Mouse (Mus musculus) inflammation-experienced regulatory T-cells, adult 6 months (primary cell): ENCODE measurements around the gene Tcp11l2. TPM values are rescaled to one million over a fixed set of nuclear protein-coding genes. Genes with fewer than 3 reads are reported as not detected.

Experiments
- ATAC-seq: one replicate; pipeline ENCODE4 v1.8.0; 2017
- polyA plus RNA-seq, 3 experiments: library from polyadenylated mRNA; unstranded; fragments of 100-300 nt; shearing (Covaris generic); gene quantifications; one replicate each; pipeline ENCODE4 v1.2.1; 2017

Gene Tcp11l2
- 100 to 1,000 TPM; 111 to 212 (median 193) TPM for polyA plus RNA-seq

DNA sequence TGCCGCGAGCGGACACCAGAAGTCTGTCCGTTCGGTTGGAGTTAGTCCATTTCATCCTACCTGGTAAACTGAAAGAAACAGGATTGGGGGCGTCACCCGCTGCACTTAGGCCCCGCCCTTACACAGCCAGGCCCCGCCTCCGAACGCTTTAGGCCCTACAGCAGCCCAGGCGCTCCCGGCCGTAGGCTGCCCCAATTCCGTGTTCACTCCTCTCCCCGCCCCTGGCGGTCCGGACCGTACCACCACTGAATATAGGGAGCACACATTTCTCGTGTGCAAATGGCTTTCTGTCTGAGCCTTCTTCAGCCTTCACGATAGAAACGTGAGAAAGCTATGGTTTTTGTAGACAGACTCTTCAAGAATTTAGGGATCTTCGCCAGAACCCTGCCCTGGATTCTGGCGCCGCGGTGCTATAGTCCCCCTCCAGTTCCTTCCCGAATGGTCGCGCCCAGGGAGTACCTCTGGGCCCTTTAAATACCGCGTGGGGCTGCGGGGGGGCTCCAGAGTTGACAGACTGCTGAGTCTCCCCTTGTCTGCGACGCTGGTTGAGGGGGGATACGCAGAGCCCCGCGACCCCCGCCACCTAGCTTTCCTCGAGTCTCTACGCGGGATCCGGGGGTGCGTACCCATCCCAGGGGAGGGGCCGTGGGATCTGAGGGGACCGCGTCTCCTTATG lies at the start of gene Tcp11l2:
TSS of gene Tcp11l2 (plus strand) at position 232 of the 676 bp plus-strand sequence.
- peak; percentile 87 for ATAC-seq

DNA sequence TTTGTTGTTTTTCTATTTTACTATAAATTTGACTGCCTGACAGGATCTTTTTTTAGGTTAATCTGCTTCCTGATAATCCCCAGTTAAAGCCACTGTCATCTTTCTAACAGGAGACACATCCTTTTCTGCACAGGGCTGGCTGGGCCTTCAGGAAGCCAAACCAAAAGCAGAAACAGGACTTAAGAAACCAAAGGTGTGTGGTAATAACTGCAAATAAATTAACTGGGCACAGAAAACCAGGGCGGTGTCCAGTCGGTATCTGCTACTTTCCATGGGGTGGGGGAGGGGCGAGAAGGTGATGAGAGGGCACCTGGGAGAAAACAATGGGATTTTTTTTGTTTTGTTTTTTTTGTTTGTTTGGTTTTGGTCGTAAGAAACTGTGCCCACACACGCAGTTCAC lies 49.4 kb upstream of the Tcp11l2 start:
- ATAC-seq: no peak

DNA sequence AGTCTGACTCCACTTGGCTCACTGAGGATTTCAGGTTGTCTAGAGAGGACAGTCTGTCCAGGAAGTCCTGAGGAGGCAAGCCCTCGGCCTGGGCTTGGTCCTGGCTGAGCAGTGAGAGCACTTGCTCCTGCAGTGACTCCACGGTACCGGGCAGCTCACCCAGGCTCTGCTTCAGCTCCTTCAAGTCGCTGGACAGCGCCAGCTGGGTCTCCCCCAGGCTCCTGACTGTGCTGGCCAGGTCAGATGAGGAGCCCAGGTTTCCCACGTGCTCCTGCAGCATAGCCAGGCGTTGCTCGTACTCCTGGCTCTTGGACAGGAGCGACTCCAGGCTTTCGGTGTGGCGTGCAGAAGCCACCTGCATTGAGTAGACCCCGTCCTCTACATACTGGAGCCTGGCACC lies 48.8 kb upstream of the Tcp11l2 start:
- no peak for ATAC-seq

DNA sequence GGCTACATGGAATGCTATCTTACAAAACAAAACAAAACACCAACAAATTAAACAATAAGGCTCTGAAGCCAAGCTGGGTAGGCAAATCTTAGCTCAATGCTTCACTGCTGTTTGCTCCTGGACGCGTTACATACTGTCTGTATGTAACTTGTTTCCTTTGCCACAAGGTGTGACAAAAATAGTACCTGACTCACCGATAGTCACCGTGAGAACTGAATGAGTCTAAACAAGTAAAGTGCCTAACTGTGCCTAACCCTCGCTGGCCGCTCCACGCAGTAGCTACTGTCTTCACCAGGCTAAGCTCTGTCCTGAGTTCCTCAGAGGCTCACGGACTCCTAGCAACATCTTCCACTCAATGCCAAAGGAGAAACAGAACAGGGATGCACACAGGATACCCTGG lies 46.0 kb upstream of the Tcp11l2 start:
- no peak for ATAC-seq

DNA sequence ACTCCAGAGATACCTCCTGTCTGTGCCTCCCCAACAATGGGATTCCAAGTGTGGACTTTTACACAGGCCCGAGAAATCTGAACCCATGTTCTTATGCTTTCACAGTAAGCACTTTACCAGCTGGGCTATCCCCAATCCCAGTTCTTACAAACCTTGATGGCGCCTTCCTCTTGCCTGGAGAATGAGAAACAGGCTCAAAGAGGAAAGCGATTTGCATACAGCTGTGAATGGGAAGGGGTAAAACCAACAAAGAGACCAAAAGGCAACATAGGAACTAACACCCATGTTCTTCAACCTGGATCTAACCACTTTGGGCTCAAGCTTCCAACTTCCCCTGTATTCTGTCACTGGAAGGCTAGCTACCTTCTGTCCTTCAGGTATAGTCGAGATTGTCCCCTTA lies 44.9 kb upstream of the Tcp11l2 start:
- ATAC-seq: no peak

DNA sequence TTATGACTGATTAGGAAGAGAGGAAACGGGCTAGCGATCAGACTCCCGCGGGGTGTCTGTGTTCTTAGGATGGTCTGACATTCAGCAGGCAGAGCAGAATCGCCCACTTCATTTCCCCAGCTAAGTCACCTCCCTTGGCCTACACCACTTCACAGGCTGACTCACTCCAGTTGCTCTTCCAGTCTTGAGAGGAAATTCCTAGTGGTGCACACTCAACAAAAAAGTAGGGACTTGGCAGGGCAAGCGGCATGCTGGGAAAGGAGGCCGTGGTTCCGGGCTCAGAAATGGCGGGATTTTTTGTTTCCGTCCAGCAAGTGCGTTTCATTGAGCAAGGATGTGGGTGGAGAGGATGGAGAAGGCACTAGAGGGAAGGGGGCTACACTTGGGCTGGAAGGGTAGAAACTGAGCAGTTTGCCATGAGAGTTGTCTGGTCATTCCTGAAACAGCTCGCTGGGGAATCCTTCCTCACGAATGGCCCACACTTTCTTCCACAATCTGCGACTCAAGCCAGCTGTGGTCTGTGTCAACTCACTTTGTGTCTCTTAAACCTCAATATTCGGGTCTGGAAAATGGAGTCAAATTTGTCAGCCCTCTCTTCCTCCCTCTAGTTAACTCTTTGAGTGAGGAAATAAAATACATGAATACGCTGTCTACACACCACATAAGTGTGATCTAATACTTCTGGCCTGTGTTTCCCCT lies 44.1 kb upstream of the Tcp11l2 start:
- ATAC-seq: no peak

DNA sequence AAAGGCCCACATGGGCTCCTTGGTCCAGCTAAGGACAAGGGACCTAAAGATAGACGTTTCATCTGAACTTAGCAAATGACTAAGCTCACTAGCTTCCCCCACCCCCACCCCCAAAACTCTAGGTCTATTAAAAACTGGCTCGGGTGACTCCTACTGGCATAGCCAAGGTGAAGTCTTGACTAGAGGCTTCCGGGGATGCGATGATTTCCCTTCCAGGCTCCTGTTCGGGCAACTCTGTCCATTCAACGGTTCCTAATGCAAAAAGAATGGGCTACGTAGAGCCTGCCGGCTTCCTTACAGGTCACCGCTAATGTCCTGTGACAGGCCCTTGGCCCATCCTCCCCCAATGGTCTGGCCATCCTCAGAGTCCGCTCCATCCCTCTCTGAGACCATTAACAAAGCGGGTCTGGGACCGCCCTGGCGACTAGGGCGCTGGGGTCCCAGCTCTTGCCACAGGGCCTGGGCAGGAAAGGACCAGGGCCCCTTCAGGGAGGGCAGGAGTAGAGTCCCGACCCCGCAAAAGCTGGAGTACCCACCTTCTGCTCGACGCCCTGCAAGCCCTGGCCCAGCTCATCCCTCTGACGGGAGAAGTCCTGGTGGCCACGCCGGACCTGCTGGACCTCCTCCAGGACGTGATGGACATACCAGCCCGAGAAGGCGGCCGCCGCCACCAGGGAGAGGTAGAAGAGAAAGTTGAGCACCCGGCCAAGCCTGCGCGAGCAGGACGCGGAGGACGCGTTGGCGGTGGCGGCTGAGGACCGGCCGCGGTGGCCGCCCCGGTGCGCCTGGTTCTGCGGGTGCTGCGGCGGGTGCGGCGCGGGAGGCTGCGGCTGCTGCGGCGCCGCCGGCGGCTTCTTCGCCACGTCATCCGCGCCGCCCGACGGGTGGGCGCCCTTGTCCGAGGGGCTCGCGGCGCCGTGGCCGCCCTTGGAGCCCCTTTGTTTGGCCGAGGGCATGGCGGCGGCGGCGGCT lies 43.2 kb upstream of the Tcp11l2 start:
- ATAC-seq: no peak

DNA sequence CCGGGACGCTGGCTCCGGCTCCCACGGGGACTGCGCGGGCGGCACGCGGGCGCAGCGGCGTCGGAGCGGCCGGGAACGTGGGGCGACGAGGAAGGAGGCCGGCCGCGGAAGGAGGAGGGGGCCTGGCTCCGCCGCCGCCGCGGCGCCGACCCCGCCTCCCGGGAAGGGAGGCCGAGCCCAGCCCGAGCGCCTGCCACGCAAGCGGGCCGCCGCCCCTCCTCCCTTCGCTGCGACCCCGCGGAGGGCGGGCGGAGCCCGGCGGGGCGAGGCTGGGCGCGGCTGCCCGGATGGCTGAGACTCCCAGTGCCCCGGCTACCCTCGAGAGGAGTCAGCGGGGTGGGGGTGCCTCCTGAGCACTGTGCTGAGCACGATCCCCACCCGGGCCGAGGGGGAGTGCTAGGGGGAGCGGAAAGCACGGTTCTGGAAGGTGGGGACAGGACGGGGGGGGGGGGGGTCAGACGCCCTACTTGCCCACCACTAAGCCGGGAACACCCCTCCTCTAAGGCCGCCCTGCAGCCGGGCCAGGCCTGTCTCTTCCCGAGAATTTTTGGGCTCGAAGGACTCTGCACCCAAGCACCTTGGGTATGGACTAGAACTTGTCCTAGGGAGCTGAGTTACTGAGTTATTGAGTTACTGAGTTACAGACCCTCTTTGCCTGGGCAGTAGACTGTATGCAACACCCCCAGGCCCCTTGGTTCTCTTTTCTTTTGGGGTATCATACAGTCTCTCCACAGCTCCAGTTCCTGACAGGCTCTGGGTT lies 42.3 kb upstream of the Tcp11l2 start, which contains the start of gene Ckap4:
TSS of gene Ckap4 (minus strand) at position 151 of the 760 bp plus-strand sequence.
- ATAC-seq: peak; percentile 67

DNA sequence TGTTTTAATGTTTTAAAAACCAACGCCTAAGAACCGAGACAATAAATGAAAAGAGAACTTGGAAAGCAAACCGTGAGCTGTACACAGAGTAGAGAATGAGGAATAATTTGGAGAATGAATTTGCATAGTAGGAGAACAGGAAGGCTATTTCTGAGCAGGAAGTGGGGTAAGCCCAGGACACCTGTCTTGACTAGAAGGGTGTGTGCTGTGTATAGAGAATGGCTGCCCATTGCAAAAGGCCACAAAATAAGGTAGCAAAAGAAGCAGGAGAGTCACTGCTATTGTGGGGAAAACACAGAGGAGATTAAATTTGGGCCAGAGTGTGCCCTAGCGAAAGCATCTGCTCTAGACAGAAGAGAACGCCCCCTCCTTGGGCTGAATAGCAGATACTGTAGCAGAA lies 41.0 kb upstream of the Tcp11l2 start:
- ATAC-seq: no peak

DNA sequence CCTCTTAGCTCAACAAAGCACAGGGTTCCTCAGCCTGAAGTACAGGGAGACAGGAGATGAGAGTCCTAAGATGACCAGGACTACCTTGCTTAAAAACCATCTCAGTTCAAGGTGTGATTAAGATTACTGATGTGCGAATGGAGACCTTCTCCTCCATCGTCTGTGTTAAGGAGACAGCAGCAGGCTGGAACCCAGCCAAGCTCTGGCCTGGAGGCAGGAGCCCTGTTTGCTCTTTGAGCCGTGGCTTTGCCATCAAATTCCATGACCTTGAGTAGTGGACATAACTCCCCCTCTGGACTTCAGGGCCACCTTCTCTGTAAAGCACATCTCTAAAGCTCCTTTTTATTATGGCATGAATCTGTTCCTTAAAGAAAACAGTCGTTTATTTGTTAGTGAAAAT lies 40.6 kb upstream of the Tcp11l2 start:
- no peak for ATAC-seq

DNA sequence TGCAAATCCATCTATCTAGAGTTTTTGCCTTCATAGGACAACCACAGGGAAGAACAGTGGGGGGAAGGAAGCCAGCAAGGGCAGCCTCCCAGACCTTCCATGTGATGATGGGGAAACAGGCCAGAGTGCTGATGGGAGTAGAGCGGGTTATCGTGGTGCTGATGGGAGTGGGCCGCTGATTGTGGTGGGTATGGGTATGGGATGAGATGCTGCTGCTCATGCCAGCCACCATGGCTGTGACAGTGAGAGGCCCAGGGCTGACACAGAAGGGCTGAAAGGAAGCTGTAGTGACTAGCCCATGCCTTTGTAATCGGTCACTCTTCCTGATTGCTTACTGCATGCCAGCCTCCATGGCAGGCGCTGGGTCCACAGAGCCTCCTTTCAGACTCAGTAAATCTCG lies 36.8 kb upstream of the Tcp11l2 start:
- no peak for ATAC-seq

DNA sequence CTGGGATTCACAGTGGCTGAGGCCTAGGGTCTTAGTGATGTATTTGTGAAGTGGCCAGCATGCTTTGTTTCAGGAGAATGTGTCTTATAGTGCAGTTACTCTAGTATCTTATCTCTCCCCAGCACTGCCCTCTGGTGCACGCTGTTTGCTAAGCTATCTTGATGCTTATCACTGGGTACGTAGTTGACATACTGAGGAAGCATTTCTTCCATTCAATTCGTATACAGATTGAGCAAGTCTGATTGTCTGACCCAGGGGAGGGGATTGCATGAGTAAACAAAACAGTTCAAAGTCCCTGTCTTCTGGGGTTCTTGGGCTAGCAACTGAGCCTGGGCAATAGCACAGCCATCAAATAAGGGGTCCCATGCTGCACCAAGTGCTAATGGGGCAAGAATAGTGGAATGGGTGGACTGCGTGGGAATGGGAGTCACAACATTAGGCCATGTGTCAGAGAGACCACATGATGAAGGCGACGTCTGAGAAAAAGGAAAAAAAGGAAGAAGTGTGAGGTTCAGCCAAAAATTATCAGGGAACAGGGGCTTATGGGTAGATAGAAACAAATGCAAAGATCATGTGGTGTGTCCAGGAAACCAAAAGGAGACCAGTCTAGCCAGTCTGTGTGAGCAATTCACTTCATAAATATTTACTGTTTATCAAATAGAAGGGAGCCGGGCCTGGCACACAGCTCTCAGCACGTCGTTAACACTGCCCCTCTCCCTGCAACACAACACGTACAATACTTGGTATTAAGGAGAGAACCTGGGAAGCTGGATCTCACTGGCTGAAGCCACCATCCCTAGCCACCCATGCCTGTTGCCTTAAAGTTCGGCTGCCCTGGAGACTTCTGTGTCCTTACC lies 33.4 kb upstream of the Tcp11l2 start:
- no peak for ATAC-seq

DNA sequence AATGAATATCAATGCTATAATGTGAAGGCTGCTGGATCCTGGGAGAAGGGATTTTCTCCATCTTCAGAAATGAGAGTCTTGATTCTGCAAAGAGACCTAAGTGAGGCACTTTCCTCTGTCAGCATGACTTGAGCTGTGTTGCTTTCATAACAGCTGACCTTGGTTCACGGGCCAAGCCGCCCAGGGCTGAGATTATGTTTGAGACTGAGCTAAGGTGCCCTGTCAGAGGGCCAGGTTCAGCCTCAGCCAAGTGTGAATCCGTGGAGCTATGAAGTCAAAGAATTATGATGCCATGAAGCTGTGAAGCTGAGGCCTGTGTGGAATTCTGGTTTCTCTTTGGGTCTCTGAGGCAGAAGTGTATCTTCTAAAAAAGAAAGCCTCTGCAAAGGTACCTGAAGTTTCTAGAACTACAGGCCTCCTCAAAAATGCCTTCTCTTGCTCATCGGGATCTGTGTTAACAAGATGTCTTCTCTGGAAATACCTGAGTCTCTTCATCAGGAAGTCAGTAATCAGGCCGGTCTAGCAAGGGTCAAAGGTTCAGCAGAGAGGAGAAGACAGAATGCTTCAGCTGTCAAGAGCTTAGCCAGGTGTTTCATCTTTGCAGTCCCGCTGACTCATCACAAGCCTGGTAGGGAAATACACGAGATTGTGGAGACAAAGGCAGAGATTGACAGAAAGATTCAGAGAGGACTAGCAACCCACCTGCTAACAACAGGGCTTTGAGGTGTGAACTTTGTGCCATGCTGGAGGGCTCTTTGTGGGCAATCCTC lies 31.4 kb upstream of the Tcp11l2 start:
- no peak for ATAC-seq

DNA sequence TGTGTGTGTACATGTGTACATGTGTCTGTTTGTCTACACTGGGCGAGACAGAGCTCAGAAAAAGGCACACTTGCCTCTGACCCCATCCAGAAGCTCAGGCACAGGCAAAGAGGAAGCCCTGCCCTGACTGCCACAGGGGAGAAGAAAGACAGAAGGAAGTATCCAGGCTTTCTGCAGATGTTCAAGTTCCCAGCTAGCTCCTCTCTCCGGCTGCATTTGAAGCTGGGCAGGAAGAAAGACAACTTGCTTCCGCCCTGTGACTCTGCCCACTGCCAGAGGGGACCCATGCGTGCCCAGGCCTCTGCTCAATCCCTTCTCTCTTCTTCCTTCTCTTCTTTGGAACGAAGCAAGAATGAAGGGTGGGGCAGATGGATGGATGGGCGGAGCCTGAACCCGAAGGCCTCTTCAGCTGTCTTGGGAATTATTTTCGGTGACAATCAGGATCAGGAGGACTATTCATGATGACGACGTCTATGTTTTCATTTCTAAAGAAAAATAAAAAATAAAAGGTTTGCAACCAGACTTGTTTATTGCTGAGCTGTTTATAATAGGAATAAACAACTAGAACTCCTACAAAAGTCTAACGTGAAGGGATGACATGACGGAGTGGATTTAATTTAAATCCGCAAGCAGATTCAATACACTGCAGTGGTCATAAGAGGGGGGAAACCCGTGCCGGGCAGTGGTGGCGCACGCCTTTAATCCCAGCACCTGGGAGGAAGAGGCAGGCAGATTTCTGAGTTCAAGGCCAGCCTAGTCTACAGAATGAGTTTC lies 27.1 kb upstream of the Tcp11l2 start:
- ATAC-seq: no peak

DNA sequence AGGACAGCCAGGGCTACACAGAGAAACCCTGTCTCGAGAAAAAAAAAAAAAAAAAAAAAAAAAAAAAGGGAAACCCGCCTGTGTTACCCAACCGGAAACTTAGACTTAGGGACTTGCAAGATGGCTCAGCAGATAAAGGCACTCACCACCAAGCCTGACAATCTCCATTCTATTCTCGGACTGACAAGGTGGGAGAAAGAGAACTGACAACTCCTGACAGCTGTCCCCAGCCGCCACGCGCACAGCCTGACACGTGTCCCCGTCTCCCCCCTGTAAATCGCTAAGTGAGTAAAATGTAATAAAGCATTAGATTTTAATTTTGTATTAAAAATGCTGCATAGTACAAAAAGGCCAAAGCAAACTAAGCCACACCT lies 26.5 kb upstream of the Tcp11l2 start:
- no peak for ATAC-seq

DNA sequence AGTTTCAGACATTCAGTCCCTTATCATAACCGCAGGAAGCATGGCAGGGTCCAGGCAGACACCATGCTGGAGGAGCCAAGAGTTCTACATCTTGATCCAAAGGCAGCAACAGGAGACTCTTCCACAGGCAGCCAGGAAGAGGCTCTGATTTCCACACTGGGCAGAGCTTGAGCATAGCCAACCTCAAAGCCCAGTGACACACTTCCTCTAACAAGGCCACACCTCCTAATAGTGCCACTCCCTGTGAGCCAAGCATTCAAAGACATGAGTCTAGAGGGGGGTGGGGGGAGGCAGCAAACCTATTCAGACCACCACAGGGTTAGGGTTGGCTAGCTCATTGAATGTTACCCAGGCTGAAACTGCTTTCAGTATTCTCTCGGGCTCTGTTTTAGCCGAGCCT lies 24.6 kb upstream of the Tcp11l2 start:
- ATAC-seq: no peak

DNA sequence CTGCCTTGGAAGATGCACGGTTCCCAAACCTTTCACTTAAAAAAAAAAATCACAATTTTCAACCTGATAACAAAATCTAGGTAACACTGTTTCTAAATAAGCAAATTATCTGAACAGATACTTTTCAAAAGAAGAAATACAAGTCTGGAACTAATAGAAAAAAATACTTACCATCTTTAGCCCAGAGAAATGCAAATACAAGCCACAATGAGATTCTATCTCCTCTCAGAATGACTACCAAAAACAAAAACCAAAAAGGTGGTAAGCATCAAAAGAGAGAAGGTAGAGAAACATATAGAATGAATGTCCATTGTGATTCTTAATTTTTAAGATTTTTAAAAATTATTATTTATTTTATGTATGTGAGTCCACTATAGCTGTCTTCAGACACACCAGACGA lies 23.9 kb upstream of the Tcp11l2 start:
- no peak for ATAC-seq

DNA sequence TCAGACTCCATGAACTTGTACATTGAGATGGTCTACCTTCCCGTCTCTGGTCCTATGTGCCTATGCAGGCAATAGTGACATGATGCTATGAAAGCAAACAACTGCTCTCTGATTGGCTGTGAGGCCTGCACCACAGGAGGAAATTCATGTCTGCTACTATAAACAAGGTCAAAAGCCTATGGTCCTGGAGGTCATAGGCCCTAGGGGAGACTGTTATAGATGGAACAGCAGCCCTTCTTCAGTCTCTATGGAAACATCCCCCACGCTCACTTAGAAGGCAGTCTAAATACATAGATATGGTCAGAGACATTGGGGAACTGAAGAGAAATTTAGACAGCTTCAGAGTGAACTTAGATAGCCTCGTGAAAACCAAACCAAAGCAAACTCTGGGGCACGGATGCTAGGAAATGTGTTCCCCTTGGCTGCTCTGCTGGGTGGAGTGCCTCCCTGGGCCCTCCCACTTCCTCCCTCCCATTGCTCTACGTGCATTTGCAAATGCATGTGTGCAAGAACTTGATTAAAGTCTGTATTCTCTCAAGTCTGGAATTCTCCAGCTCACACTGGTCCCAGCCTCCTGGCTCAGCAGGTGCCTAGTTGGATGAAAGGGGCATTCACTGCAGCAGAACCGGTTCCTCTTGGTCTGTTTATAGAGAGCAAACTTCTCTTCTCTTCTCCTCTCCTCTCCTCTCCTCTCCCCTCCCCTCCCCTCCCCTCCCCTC lies 22.0 kb upstream of the Tcp11l2 start:
- no peak for ATAC-seq

DNA sequence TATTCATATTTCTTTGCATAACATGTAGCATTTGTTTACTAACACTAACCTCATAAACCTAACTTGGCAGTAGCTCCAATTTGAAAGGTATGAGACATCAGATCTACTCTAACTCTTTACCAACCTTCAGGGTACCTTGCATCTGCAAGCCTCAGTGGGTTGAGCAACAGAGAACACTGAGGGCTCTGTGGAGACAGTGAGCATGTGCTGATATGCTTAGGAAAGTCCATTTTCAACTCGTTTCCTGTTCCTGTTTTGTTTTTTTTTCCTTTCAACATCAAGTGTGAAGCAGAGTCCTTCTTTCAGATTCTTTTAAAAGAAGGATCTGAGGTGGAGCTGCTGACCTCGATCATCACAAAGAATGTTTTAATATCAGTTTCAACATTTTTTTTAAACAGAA lies 20.3 kb upstream of the Tcp11l2 start:
- ATAC-seq: no peak
